Mouse (Mus musculus) kidney, embryonic 16.5 days (tissue): ENCODE measurements around the gene Cass4. TPM values are rescaled to one million over a fixed set of nuclear protein-coding genes. Genes with fewer than 3 reads are reported as not detected.

Experiments used
- ATAC-seq: fragments of 200-750 bp; cut with Nextera tagmentation; 2 replicates; pipeline ENCODE4 v1.8.0; 2017; ENCODE audit warnings: moderate TSS enrichment; ENCODE audit not compliant: low FRiP score, low TSS enrichment
- H3K27ac ChIP-seq: fragments of 300-500 bp; sonication (generic); 2 replicates; pipeline ENCODE4 v1.5.1; 2014; ENCODE audit warnings: low read length
- H3K27me3 ChIP-seq: fragments of 300-500 bp; sonication (generic); 2 replicates; pipeline ENCODE4 v1.6.1; 2014; ENCODE audit warnings: low read length, control low read depth, mixed read lengths; ENCODE audit not compliant: insufficient read depth
- H3K36me3 ChIP-seq: fragments of 300-500 bp; sonication (generic); 2 replicates; pipeline ENCODE4 v1.6.1; 2014; ENCODE audit warnings: low read length, control low read depth, mixed read lengths; ENCODE audit not compliant: insufficient read depth
- H3K4me1 ChIP-seq: fragments of 300-500 bp; sonication (generic); 2 replicates; pipeline ENCODE4 v1.6.1; 2014; ENCODE audit warnings: low read length, control low read depth, mixed read lengths; ENCODE audit not compliant: insufficient read depth
- H3K4me2 ChIP-seq: fragments of 300-500 bp; sonication (generic); replicated peaks from 2 replicates; pipeline ENCODE4 v1.6.1; 2014; ENCODE audit warnings: low read depth, low read length
- H3K4me3 ChIP-seq: fragments of 300-500 bp; sonication (generic); 2 replicates; pipeline ENCODE4 v1.5.1; 2014; ENCODE audit warnings: mild to moderate bottlenecking, low read length
- H3K9ac ChIP-seq: fragments of 300-500 bp; sonication (generic); replicated peaks from 2 replicates; pipeline ENCODE4 v1.6.1; 2014; ENCODE audit warnings: low read length
- H3K9me3 ChIP-seq: fragments of 300-500 bp; sonication (generic); 2 replicates; pipeline ENCODE4 v1.6.1; 2016; ENCODE audit warnings: low read length, control low read depth
- WGBS: fragments of 180-500 bp; shearing (Covaris S2); extraction: QIAGEN DNeasy Blood & Tissue Kit; methylation state at CpG from one replicate; pipeline ENCODE4 v1.1.7; 2014; 5-methylcytosine and 5-hydroxymethylcytosine counted together
- polyA plus RNA-seq: library from polyadenylated mRNA; unstranded; fragments of >200 nt; fragmentation: Nextera tagmentation; extraction: Ambion mirVana; gene quantifications from 2 replicates; pipeline ENCODE4 v1.2.1, GENCODE M21; 2015

Gene Cass4
- polyA plus RNA-seq, 1 experiment from 2014 or later = 0.32 TPM

DNA sequence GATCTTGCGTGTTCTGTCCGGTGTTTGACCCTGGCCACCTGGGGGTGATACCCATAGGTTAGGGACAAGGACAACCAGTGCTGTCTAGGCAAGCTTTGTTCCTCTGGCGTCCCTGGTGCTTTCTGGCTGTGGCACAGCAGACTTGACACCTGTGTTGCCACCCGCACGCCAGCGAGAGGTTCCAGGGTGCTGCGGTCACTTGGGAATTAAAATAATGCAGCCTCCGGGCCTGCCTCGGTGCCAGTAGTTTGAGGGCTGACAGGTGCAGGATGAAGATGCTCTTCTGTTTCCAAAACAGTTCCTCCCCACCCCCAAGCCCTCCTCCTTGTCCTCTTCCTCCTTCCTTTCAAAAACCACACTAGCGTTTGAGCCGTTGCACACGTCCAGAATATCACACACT is 11.7 kb upstream of the Cass4 start:
- no peaks in the 10 kb centered on the region for H3K27me3 ChIP-seq
- H3K4me2 ChIP-seq = no peak overlapping the region
- WGBS = 86% methylated on average over 12 of the region's 12 CpGs
- no peak overlapping the region for H3K9ac ChIP-seq
- ATAC-seq = no peak
- no peak overlapping the region for H3K4me3 ChIP-seq
- H3K4me1 ChIP-seq = no peaks in the 10 kb centered on the region
- peaks cover 59% of the 10 kb centered on the region for H3K36me3 ChIP-seq
- no peaks in the 10 kb centered on the region for H3K9me3 ChIP-seq
- no peak overlapping the region for H3K27ac ChIP-seq

- H3K27me3 ChIP-seq = no peaks in the 10 kb centered on the region
- H3K36me3 ChIP-seq = peaks cover 32% of the 10 kb centered on the region
- H3K4me1 ChIP-seq = no peaks in the 10 kb centered on the region
- 88% methylated on average over 3 of the region's 3 CpGs for WGBS
- no peak overlapping the region for H3K27ac ChIP-seq
- no peak for ATAC-seq
- H3K4me2 ChIP-seq = no peak overlapping the region
- H3K9ac ChIP-seq = no peak overlapping the region
- H3K4me3 ChIP-seq = no peak overlapping the region
- H3K9me3 ChIP-seq = no peaks in the 10 kb centered on the region
Observed at GRCm38 (mm10) chr2:172384715-172385114, 8.9 kb upstream of the Cass4 start.

GRCm38 (mm10) chr2:172390341-172390740 is 3.3 kb upstream of the Cass4 start:
- no peaks in the 10 kb centered on the region for H3K36me3 ChIP-seq
- H3K4me3 ChIP-seq = no peak overlapping the region
- H3K4me1 ChIP-seq = no peaks in the 10 kb centered on the region
- no peak overlapping the region for H3K9ac ChIP-seq
- 23% methylated on average over 6 of the region's 6 CpGs for WGBS
- H3K9me3 ChIP-seq = no peaks in the 10 kb centered on the region
- no peak overlapping the region for H3K4me2 ChIP-seq
- no peaks in the 10 kb centered on the region for H3K27me3 ChIP-seq
- H3K27ac ChIP-seq = no peak overlapping the region
- ATAC-seq = no peak

- Histone ChIP-seq H3K9ac (no peak overlapping the region), H3K27ac (no peak overlapping the region), H3K4me1 (no peaks in the 10 kb centered on the region), H3K4me3 (no peak overlapping the region), H3K36me3 (no peaks in the 10 kb centered on the region), H3K27me3 (no peaks in the 10 kb centered on the region), H3K4me2 (no peak overlapping the region), H3K9me3 (no peaks in the 10 kb centered on the region)
- WGBS = 66% methylated on average over 10 of the region's 10 CpGs
- ATAC-seq = no peak
Observed at GRCm38 (mm10) chr2:172392041-172392521, 1.5 kb upstream of the Cass4 start.

DNA sequence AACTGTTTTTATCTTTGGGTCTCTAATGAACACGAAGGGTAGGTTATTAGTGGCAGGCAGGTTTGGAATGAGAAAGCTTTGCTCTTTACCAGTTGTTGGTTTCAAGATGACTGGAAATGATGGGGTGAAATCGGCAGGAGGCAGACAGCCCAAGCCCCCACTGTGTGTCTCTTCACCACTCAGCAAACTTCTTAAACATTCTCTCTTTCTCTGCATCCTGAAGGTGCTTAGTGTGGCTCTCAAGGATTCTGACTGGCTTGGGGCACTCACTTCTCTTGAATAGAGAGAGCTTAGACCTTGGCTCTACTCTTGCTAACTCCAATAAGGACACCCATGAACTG is 428 bp downstream of the Cass4 start:
- Histone ChIP-seq H3K4me1 (no peaks in the 10 kb centered on the region), H3K4me2 (no peak overlapping the region), H3K27me3 (no peaks in the 10 kb centered on the region), H3K9me3 (no peaks in the 10 kb centered on the region), H3K4me3 (no peak overlapping the region), H3K9ac (no peak overlapping the region), H3K36me3 (no peaks in the 10 kb centered on the region), H3K27ac (no peak overlapping the region)
- WGBS = 70% methylated on average over 2 of the region's 2 CpGs
- no peak for ATAC-seq

GRCm38 (mm10) chr2:172394671-172395070 is 1.1 kb downstream of the Cass4 start:
- H3K4me1 ChIP-seq = no peaks in the 10 kb centered on the region
- H3K9me3 ChIP-seq = no peaks in the 10 kb centered on the region
- no peak overlapping the region for H3K9ac ChIP-seq
- H3K36me3 ChIP-seq = no peaks in the 10 kb centered on the region
- H3K27ac ChIP-seq = no peak overlapping the region
- no peak overlapping the region for H3K4me2 ChIP-seq
- no peak for ATAC-seq
- H3K4me3 ChIP-seq = no peak overlapping the region
- no peaks in the 10 kb centered on the region for H3K27me3 ChIP-seq
- WGBS = 81% methylated on average over 4 of the region's 4 CpGs

DNA sequence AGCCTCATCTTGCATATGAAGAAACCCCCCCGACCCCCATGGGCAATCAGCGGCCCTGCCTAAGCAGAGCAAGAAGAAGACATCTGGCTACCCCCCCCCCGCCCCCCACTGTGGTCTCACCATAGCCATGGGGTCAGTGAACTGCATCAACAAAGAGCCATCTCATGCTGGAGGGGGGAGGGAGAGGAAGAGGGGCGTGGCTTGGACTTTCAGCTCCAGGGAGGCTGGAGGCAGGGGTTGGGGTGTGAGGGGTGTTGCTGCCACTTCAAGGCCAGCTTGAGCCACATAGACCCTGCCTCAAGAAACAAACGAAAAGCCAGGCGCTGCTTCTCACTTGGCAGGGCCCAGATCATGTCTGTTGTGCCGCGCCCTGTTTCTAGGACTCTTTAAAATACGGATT is 2.4 kb downstream of the Cass4 start:
- no peak overlapping the region for H3K9ac ChIP-seq
- ATAC-seq = 0 out of 2 replicates have a peak, but pooled peaks have one; percentile 19
- no peak overlapping the region for H3K4me2 ChIP-seq
- 51% methylated on average over 9 of the region's 9 CpGs for WGBS
- H3K4me3 ChIP-seq = no peak overlapping the region
- no peaks in the 10 kb centered on the region for H3K27me3 ChIP-seq
- H3K4me1 ChIP-seq = no peaks in the 10 kb centered on the region
- no peak overlapping the region for H3K27ac ChIP-seq
- no peaks in the 10 kb centered on the region for H3K9me3 ChIP-seq
- no peaks in the 10 kb centered on the region for H3K36me3 ChIP-seq

DNA sequence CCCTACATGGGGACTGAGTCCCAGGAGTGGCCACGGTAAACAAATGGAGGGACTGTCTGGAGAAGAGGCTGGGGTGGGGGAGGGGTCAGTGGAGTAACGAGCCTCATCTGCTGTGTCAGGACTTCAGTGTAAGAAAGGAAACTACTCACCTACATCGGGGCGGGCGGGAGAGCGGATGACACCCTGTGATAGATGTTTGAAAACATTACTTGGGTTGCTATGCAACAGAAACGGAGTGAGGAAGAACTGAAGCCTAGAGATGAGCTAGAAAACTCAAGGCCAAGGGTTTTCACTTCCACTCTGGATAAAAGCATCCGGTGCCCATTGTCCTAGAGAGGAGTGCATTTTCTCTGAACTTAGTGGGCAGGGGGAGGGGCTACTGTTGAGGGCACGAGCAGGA is 6.3 kb downstream of the Cass4 start:
- 37% methylated on average over 9 of the region's 9 CpGs for WGBS
- no peak overlapping the region for H3K4me2 ChIP-seq
- H3K9ac ChIP-seq = no peak overlapping the region
- no peaks in the 10 kb centered on the region for H3K4me1 ChIP-seq
- no peaks in the 10 kb centered on the region for H3K9me3 ChIP-seq
- no peak for ATAC-seq
- H3K27ac ChIP-seq = no peak overlapping the region
- no peaks in the 10 kb centered on the region for H3K27me3 ChIP-seq
- no peak overlapping the region for H3K4me3 ChIP-seq
- no peaks in the 10 kb centered on the region for H3K36me3 ChIP-seq

DNA sequence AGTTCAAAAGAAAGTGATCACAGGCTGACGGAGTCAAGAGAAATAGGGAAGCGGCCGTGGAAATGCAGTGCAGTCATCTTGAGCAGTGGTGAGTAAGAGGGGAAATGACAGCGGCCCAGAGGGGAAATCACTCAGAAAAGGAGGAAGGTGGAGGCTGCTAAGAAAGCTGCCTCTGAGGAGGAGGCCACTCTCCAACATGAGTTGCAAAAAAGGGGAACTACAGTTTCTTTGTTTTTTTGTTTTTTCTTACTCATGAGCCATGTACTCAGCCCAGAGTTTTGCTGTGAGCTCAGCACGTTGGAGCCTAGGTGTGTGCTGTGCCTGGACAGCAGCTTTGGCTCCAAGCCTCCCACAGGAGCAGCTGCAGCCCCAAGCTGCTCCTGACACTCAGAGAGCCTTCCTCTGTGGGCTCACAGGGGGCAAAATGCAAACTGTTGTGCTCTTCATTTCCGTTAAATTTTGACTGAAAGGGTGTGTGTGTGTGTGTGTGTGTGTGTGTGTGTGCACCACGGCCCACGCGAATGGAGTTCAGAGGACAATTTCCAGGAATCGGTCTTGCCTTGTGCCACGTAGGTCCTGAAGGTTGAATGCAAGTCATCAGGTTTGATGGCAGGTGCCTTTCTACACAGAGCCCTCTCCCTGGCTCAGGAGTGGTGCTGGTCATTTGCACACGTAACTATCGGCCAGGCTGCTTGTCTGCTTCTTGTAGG is 7.7 kb downstream of the Cass4 start:
- Histone ChIP-seq H3K9ac (no peak overlapping the region), H3K27ac (no peak overlapping the region), H3K4me1 (no peaks in the 10 kb centered on the region), H3K4me2 (no peak overlapping the region), H3K9me3 (no peaks in the 10 kb centered on the region), H3K36me3 (no peaks in the 10 kb centered on the region), H3K4me3 (no peak overlapping the region), H3K27me3 (no peaks in the 10 kb centered on the region)
- 64% methylated on average over 13 of the region's 13 CpGs for WGBS
- no peak for ATAC-seq

- no peaks in the 10 kb centered on the region for H3K36me3 ChIP-seq
- H3K27ac ChIP-seq = no peak overlapping the region
- no peaks in the 10 kb centered on the region for H3K27me3 ChIP-seq
Observed at GRCm38 (mm10) chr2:172404239-172404638, 10.6 kb downstream of the Cass4 start.

More at GRCm38 (mm10) chr2:172404239-172404638, 10.6 kb downstream of the Cass4 start:
- Histone ChIP-seq H3K9me3 (no peaks in the 10 kb centered on the region), H3K9ac (no peak overlapping the region), H3K4me2 (no peak overlapping the region), H3K4me1 (no peaks in the 10 kb centered on the region), H3K4me3 (no peak overlapping the region)
- no peak for ATAC-seq
- 58% methylated on average over 7 of the region's 7 CpGs for WGBS
